Comparison of ENCODE assay signal across 10 mouse cellular contexts in genomic region chr7:132781850-132782249, GRCm38 (mm10). TPM values are rescaled to one million over a fixed set of nuclear protein-coding genes. Genes with fewer than 3 reads are reported as not detected.
DNase-seq lines count a peak whose midpoint lies in the region; ATAC-seq lines count a peak whose summit lies in the region.
"Had no signal": no experiment of that assay in that cellular context is flagged by ENCODE, and none has a peak within 500 bp of the region (broad histone marks: within the 10 kb centered on the region; RNA-seq: fewer than 3 reads in every experiment).

No protein-coding gene starts in this region.

- H3K4me2 ChIP-seq in kidney, embryonic 15.5 days = no peak overlapping the region
- peak overlapping the region; percentile 10; the same call in 1 of the 2 replicates for H3K4me2 ChIP-seq in heart, embryonic 16.5 days (ENCODE audit: low read depth, low read length)
- H3K4me2 ChIP-seq in midbrain, embryonic 16.5 days (ENCODE audit: low read length) = no peak overlapping the region

- H3K27me3 ChIP-seq in kidney, embryonic 15.5 days = no peaks in the 10 kb centered on the region
- H3K27me3 ChIP-seq in heart, embryonic 16.5 days (ENCODE audit: control insufficient read depth, insufficient read depth, low read length) = no peaks in the 10 kb centered on the region
- no peaks in the 10 kb centered on the region for H3K27me3 ChIP-seq in midbrain, embryonic 16.5 days (ENCODE audit: control insufficient read depth, insufficient read depth, low read depth, low read length)

- no peak overlapping the region for H3K4me3 ChIP-seq in kidney, embryonic 15.5 days (replicated peaks)
- H3K4me3 ChIP-seq in heart, embryonic 16.5 days (ENCODE audit: low read length) = no peak overlapping the region
- no peak overlapping the region for H3K4me3 ChIP-seq in midbrain, embryonic 16.5 days (ENCODE audit: low read depth, low read length)

- peaks cover 14% of the 10 kb centered on the region for H3K36me3 ChIP-seq in kidney, embryonic 15.5 days
- no peaks in the 10 kb centered on the region; the same call in 1 of the 2 replicates for H3K36me3 ChIP-seq in heart, embryonic 16.5 days (ENCODE audit: control insufficient read depth, insufficient read depth)
- H3K36me3 ChIP-seq in midbrain, embryonic 16.5 days (ENCODE audit: control insufficient read depth, insufficient read depth, low read length) = no peaks in the 10 kb centered on the region

- no peak for ATAC-seq in kidney, embryonic 15.5 days (replicated peaks; ENCODE audit: low FRiP score)
- no peak for ATAC-seq in heart, embryonic 16.5 days (replicated peaks; ENCODE audit: extremely low read depth, insufficient read depth, low FRiP score)
- peak; percentile 31; the same call in 1 of the 2 replicates for ATAC-seq in midbrain, embryonic 16.5 days
- no peak for ATAC-seq in activated CD4-positive, CD25-positive, alpha-beta regulatory T cell, adult 4 months

- peak overlapping the region; percentile 79 for H3K27ac ChIP-seq in kidney, embryonic 15.5 days
- peak overlapping the region; percentile 61 for H3K27ac ChIP-seq in heart, embryonic 16.5 days (ENCODE audit: low read length)
- peak overlapping the region; percentile 58 for H3K27ac ChIP-seq in midbrain, embryonic 16.5 days (ENCODE audit: low read length)

- H3K9ac ChIP-seq in kidney, embryonic 15.5 days = no peak overlapping the region
- H3K9ac ChIP-seq in heart, embryonic 16.5 days (ENCODE audit: low read length) = 0 out of 2 replicates have a peak overlapping the region, but pooled peaks have one; percentile 23
- H3K9ac ChIP-seq in midbrain, embryonic 16.5 days (ENCODE audit: low read depth, low read length) = no peak overlapping the region

- H3K9me3 ChIP-seq in kidney, embryonic 15.5 days (replicated peaks) = no peaks in the 10 kb centered on the region
- no peaks in the 10 kb centered on the region for H3K9me3 ChIP-seq in heart, embryonic 16.5 days (replicated peaks; ENCODE audit: control insufficient read depth, low read length)
- H3K9me3 ChIP-seq in midbrain, embryonic 16.5 days (replicated peaks; ENCODE audit: control insufficient read depth, low read length, poor library complexity, severe bottlenecking) = no peaks in the 10 kb centered on the region

- 70% methylated on average over 6 of the region's 6 CpGs for WGBS in kidney, embryonic 15.5 days
- WGBS in heart, embryonic 16.5 days = 32% methylated on average over 6 of the region's 6 CpGs
- 39% methylated on average over 6 of the region's 6 CpGs for WGBS in midbrain, embryonic 16.5 days

- no peak for DNase-seq in kidney, postnatal 36 days
- DNase-seq in cerebellum, postnatal 10 days = peak; percentile 80 to 83
- DNase-seq in spleen, postnatal 36 days (ENCODE audit: low spot score in 2 of 2) = no peak
- no peak for DNase-seq in spleen, postnatal 10 days (ENCODE audit: low spot score in 2 of 2)
- DNase-seq: layer of hippocampus, postnatal 36 days; right cerebral cortex, adult 18-20 months had no signal

- H3K4me1 ChIP-seq in kidney, embryonic 15.5 days = peaks cover 62% of the 10 kb centered on the region
- peaks cover 59% of the 10 kb centered on the region for H3K4me1 ChIP-seq in heart, embryonic 16.5 days (ENCODE audit: control insufficient read depth, insufficient read depth, low read length)
- peaks cover 33% of the 10 kb centered on the region for H3K4me1 ChIP-seq in midbrain, embryonic 16.5 days (ENCODE audit: control insufficient read depth, insufficient read depth, low read length)

RNA-seq across cellular contexts. Expression of gene Fam53b, which starts 31.8 kb away (rescaled TPM):
- polyA plus RNA-seq in kidney, embryonic 15.5 days (2015; fragmentation: Nextera tagmentation; extraction: Ambion mirVana) = 22.0 and 22.5 TPM in 2 replicates
- 16.4 and 21.8 TPM in 2 replicates for polyA plus RNA-seq in heart, embryonic 16.5 days (2015; fragmentation: Nextera tagmentation; extraction: Ambion mirVana)
- 13.2 and 13.6 TPM in 2 replicates for polyA plus RNA-seq in midbrain, embryonic 16.5 days (2015; fragmentation: Nextera tagmentation; extraction: Ambion mirVana)
- polyA plus RNA-seq in activated CD4-positive, CD25-positive, alpha-beta regulatory T cell, adult 4 months (2017; shearing (Covaris generic)) = 10 to 100 TPM; 78.0 to 82.5 TPM

Comparison
In these comparisons a context has a peak if more than half of its experiments do, and no peak if none do; other contexts are left out.
1. DNase-seq: peak in cerebellum, postnatal 10 days (2 of 2); none in kidney, postnatal 36 days (0 of 2), spleen, postnatal 36 days (0 of 2) and spleen, postnatal 10 days (0 of 2).
2. Peak in every context shown above with its lines, with median percentiles within 50 percentile points of each other: H3K27ac ChIP-seq.